Mouse (Mus musculus): ENCODE data around the gene Utp20.

- no peak for TF ChIP-seq EP300 (IDR thresholded peaks at IDR 0.05; ENCODE audit: low read depth)
- no peak for TF ChIP-seq CTCF (IDR thresholded peaks at IDR 0.05; ENCODE audit: low read depth)
Measured at GRCm38 (mm10) chr10:88826188-88826946, at the start of gene Utp20.

Measured in heart, postnatal 0 days (tissue).